In the genomic region with DNA sequence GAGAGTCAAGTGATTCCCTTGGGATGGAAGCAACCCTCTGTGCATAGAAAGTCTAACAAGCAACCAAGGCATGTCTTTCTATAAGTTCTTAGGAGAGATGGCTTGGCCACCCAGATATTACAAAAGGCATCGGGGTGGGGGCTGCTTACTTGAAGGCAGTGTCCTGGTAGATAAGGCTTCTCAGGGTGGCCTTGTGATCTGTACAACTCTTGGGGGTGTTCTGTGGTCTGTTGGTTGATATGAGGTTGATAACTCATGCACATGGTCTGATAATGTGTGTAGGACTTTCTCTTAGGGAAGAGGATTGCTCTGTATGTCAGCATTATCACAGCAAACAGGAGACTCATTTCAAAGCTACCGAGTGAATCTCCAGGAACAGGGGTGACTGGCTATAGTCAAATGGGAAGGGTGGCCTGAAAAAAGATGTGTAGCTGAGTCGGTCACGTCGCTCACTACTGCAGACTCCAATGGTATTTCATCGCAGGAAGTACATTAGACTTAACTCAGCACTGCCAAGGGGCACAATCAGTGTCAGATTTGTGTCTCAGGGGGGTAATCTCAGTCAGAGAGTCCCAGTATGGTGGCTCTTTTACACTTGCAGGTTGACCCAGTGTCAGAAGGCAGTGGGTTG, we compare ENCODE assay signal across 26 mouse cellular contexts. TPM values are rescaled to one million over a fixed set of nuclear protein-coding genes. Genes with fewer than 3 reads are reported as not detected.
DNase-seq lines count a peak whose midpoint lies in the region; ATAC-seq lines count a peak whose summit lies in the region.
"Had no signal": no experiment of that assay in that cellular context is flagged by ENCODE, and none has a peak within 500 bp of the region (broad histone marks: within the 10 kb centered on the region; RNA-seq: fewer than 3 reads in every experiment).

No protein-coding gene starts in this region.

- H3K4me2 ChIP-seq in liver, embryonic 15.5 days = peak overlapping the region; percentile 27; the same call in 1 of the 2 replicates
- H3K4me2 ChIP-seq: forebrain, embryonic 13.5 days; heart, embryonic 11.5 days; midbrain, embryonic 15.5 days; neural tube, embryonic 15.5 days had no signal

- H3K4me3 ChIP-seq in liver, embryonic 15.5 days (replicated peaks) = no peak overlapping the region
- H3K4me3 ChIP-seq: erythroblast, embryonic 14.5 days; forebrain, embryonic 13.5 days; hindbrain, embryonic 15.5 days; midbrain, embryonic 15.5 days had no signal

- H3K27ac ChIP-seq in liver, embryonic 15.5 days (replicated peaks) = 0 out of 2 replicates have a peak overlapping the region, but pooled peaks have one; percentile 20
- H3K27ac ChIP-seq: forebrain, embryonic 13.5 days; hindbrain, embryonic 15.5 days; midbrain, embryonic 15.5 days; neural tube, embryonic 15.5 days had no signal

- ATAC-seq in liver, embryonic 15.5 days (ENCODE audit: insufficient read depth) = peak; percentile 50
- ATAC-seq: forebrain, embryonic 13.5 days; inflammation-experienced regulatory T-cells, adult 6 months; midbrain, embryonic 15.5 days; Patski had no signal

- peaks cover 31% of the 10 kb centered on the region for H3K27me3 ChIP-seq in liver, embryonic 15.5 days
- H3K27me3 ChIP-seq: neural tube, embryonic 15.5 days had no signal

- no peaks in the 10 kb centered on the region for H3K9me3 ChIP-seq in liver, embryonic 15.5 days (replicated peaks)
- H3K9me3 ChIP-seq: forebrain, embryonic 13.5 days; hindbrain, embryonic 15.5 days; midbrain, embryonic 15.5 days; neural tube, embryonic 15.5 days had no signal

- 24% methylated on average over 6 of the region's 6 CpGs for WGBS in liver, embryonic 15.5 days (ENCODE audit: insufficient replicate concordance)

- H3K4me1 ChIP-seq in liver, embryonic 15.5 days (replicated peaks) = peaks cover 52% of the 10 kb centered on the region

- H3K9ac ChIP-seq in liver, embryonic 15.5 days = no peak overlapping the region
- H3K9ac ChIP-seq: forebrain, embryonic 13.5 days; hindbrain, embryonic 15.5 days; midbrain, embryonic 15.5 days; neural tube, embryonic 15.5 days had no signal

- peak; percentile 85 for DNase-seq in heart, adult 11 months
- no peak for DNase-seq in heart, postnatal 4 days
- DNase-seq in liver = peak; percentile 55
- no peak for DNase-seq in testis, postnatal 14 days (ENCODE audit: low spot score)
- DNase-seq in frontal cortex, postnatal 10 days (ENCODE audit: low spot score in 2 of 2) = no peak
- DNase-seq in retina, embryonic 14.5 days (ENCODE audit: low spot score) = no peak
- DNase-seq: adrenal gland, postnatal 10 days; cerebellum, postnatal 10 days; gastrocnemius, postnatal 25 days; heart, adult 18-20 months; kidney, adult 11 months; kidney, postnatal 14 days; layer of hippocampus, adult 9-11 months; lung, postnatal 4 days; spleen, adult 18-20 months; thymus, adult 18-20 months; thymus, postnatal 25 days had no signal

- H3K36me3 ChIP-seq in liver, embryonic 15.5 days (replicated peaks) = no peaks in the 10 kb centered on the region
- H3K36me3 ChIP-seq: hindbrain, embryonic 15.5 days; midbrain, embryonic 15.5 days; neural tube, embryonic 15.5 days had no signal

RNA-seq across cellular contexts. Expression of gene Bdh1, which starts 4.5 kb away (rescaled TPM):
- 1 to 10 TPM in 1 of 2 experiments, under 1 TPM in 1; 0.81 to 1.0 TPM for total RNA-seq in heart, postnatal 4 days (2021)
- 71.5 and 84.4 TPM in 2 replicates for polyA plus RNA-seq in liver, embryonic 15.5 days (2015; fragmentation: Nextera tagmentation; extraction: Ambion mirVana)

Comparison
In these comparisons a context has a peak if more than half of its experiments do, and no peak if none do; other contexts are left out.
1. DNase-seq: peak in heart, adult 11 months (single experiment) and liver (single experiment); none in heart, postnatal 4 days (single experiment), testis, postnatal 14 days (single experiment), frontal cortex, postnatal 10 days (0 of 2) and retina, embryonic 14.5 days (single experiment).